In the genomic region with DNA sequence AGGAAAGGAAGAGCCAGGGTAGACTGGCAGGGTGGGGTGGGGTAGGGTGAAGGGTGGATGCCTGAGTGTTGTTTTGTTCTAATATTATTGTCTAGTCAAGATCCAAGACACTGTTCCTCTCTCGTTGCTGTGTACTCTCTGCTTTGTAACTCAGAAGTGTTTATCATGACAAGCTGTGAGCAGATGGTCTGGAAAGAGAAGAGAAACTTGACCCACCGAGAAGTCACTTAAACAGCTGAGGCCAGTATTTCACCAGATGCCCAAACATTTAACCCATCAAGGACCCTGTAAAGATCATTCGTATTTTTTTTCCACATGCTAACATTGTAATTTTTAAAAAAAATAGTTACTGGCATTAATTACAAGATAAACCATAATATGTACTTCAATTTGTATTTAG, we compare ENCODE assay signal across 25 mouse cellular contexts.
DNase-seq lines count a peak whose midpoint lies in the region; ATAC-seq and TF ChIP-seq lines count a peak whose summit lies in the region.
"Had no signal": no experiment of that assay in that cellular context is flagged by ENCODE, and none has a peak within 500 bp of the region (broad histone marks: within the 10 kb centered on the region; RNA-seq: fewer than 3 reads in every experiment).

No protein-coding gene starts in this region.

- peak; percentile 29 for DNase-seq in gastrocnemius, adult 18-20 months (ENCODE audit: low spot score)
- DNase-seq in gastrocnemius, postnatal 10 days, result no peak
- no peak for DNase-seq in kidney, adult 8-10 months
- no peak for DNase-seq in CH12.LX (ENCODE audit: extremely low read depth)
- DNase-seq in left cerebral cortex, adult 2 months (ENCODE audit: extremely low spot score in 1 of 2, low spot score in 2 of 2), result no peak
- DNase-seq: adrenal gland, postnatal 14 days; cerebellum, adult 8-10 months; gastrocnemius, postnatal 14 days; heart, adult 18-20 months; heart, postnatal 10 days; kidney, adult 9 months; left cerebral cortex, postnatal 4 days; right cerebral cortex, postnatal 14 days; spleen, adult 18-20 months; thymus, postnatal 14 days had no signal

- no peak overlapping the region for H3K9ac ChIP-seq in kidney, embryonic 16.5 days (replicated peaks; ENCODE audit: low read length)
- peak overlapping the region; percentile 54 for H3K9ac ChIP-seq in CH12.LX (ENCODE audit: insufficient read depth, low read depth)
- H3K9ac ChIP-seq: embryonic facial prominence, embryonic 15.5 days; heart, embryonic 12.5 days; intestine, embryonic 15.5 days had no signal

- dilution Hi-C loops in CH12.LX (cut with MboI; ENCODE audit: extremely low pct_ligation_motif_present, extremely low pct_unique_long_range_greater_than_20kb, low sequenced_read_pairs), result no loop called here

- H3K27me3 ChIP-seq in kidney, embryonic 16.5 days (ENCODE audit: insufficient read depth, low read length), result no peaks in the 10 kb centered on the region
- H3K27me3 ChIP-seq in CH12.LX (replicated peaks) (no peaks in the 10 kb centered on the region), myocyte (ENCODE audit: control insufficient read depth, insufficient read depth, insufficient read length) (no peaks in the 10 kb centered on the region)
- H3K27me3 ChIP-seq: embryonic facial prominence, embryonic 15.5 days; heart, embryonic 12.5 days; intestine, embryonic 15.5 days had no signal

- TF ChIP-seq CTCF in CH12.LX (conservative IDR thresholded peaks at IDR 0.05 in 1 of 2, IDR thresholded peaks at IDR 0.05 in 1 of 2; ENCODE audit: low read depth in 2 of 2, low read length in 2 of 2), result no peak
- no peak for TF ChIP-seq CTCF in left cerebral cortex, adult 2 months (IDR thresholded peaks at IDR 0.05)

- TF ChIP-seq EP300 in CH12.LX (IDR thresholded peaks at IDR 0.05; ENCODE audit: low read length), result peak; percentile 33; the same call in 1 of the 2 replicates

- no peak overlapping the region for H3ac ChIP-seq in myocyte (ENCODE audit: control insufficient read depth, insufficient read length)

- TF ChIP-seq RAD21 in CH12.LX (IDR thresholded peaks at IDR 0.05; ENCODE audit: low read depth, low read length), result no peak

- no peaks in the 10 kb centered on the region for H3K36me3 ChIP-seq in kidney, embryonic 16.5 days (ENCODE audit: insufficient read depth, low read length)
- H3K36me3 ChIP-seq in CH12.LX (replicated peaks in 1 of 2; ENCODE audit: control insufficient read depth in 1 of 2, insufficient read depth in 1 of 2, low read length in 1 of 2) (no peaks in the 10 kb centered on the region), myocyte (ENCODE audit: control insufficient read depth, insufficient read depth) (no peaks in the 10 kb centered on the region)
- H3K36me3 ChIP-seq: embryonic facial prominence, embryonic 15.5 days; heart, embryonic 12.5 days; hindbrain, embryonic 10.5 days; intestine, embryonic 15.5 days; midbrain, embryonic 10.5 days had no signal

- in situ Hi-C loops in CH12.LX (cut with MboI; ENCODE audit: low pct_ligation_motif_present, low pct_unique_long_range_greater_than_20kb, low sequenced_read_pairs), result no loop called here

- no peaks in the 10 kb centered on the region for H3K9me3 ChIP-seq in kidney, embryonic 16.5 days (ENCODE audit: low read length)
- H3K9me3 ChIP-seq in CH12.LX (replicated peaks; ENCODE audit: low read length), result no peaks in the 10 kb centered on the region
- H3K9me3 ChIP-seq: embryonic facial prominence, embryonic 15.5 days; heart, embryonic 12.5 days; hindbrain, embryonic 10.5 days; intestine, embryonic 15.5 days; midbrain, embryonic 10.5 days had no signal

- no peak overlapping the region for H3K27ac ChIP-seq in kidney, embryonic 16.5 days (ENCODE audit: low read length)
- peak overlapping the region; percentile 36; the same call in 1 of the 2 replicates for H3K27ac ChIP-seq in CH12.LX (ENCODE audit: insufficient read depth, low read depth)
- no peak overlapping the region for H3K27ac ChIP-seq in left cerebral cortex, adult 2 months
- H3K27ac ChIP-seq: embryonic facial prominence, embryonic 15.5 days; hindbrain, embryonic 10.5 days; intestine, embryonic 15.5 days; macrophage; midbrain, embryonic 10.5 days had no signal

- TF ChIP-seq POLR2A in CH12.LX (IDR thresholded peaks at IDR 0.05; ENCODE audit: low read depth, low read length), result no peak
- no peak for TF ChIP-seq POLR2A in myocyte (IDR thresholded peaks at IDR 0.05; ENCODE audit: insufficient read length, low read depth)

- H3K4me2 ChIP-seq in kidney, embryonic 16.5 days (replicated peaks; ENCODE audit: low read depth, low read length), result no peak overlapping the region
- H3K4me2 ChIP-seq in CH12.LX (ENCODE audit: insufficient read depth, low read depth, poor library complexity, severe bottlenecking) (peak overlapping the region; percentile 54), myocyte (ENCODE audit: low read depth) (peak overlapping the region; percentile 44)
- H3K4me2 ChIP-seq: embryonic facial prominence, embryonic 15.5 days; heart, embryonic 12.5 days; intestine, embryonic 15.5 days had no signal

- no peaks in the 10 kb centered on the region for H3K4me1 ChIP-seq in kidney, embryonic 16.5 days (ENCODE audit: insufficient read depth, low read length)
- peaks cover 10 to 14% of the 10 kb centered on the region in 2 experiments for H3K4me1 ChIP-seq in CH12.LX (ENCODE audit: control insufficient read depth in 1 of 2, insufficient read depth in 2 of 2)
- H3K4me1 ChIP-seq: embryonic facial prominence, embryonic 15.5 days; heart, embryonic 12.5 days; hindbrain, embryonic 10.5 days; intestine, embryonic 15.5 days; midbrain, embryonic 10.5 days had no signal

- intact Hi-C loops in left cerebral cortex, adult 2 months (cut with DNase I), result no loop called here

- 23% methylated on average over 3 of the region's 3 CpGs for WGBS in kidney, embryonic 16.5 days

- ATAC-seq in kidney, embryonic 16.5 days (ENCODE audit: low FRiP score, low TSS enrichment), result peak; percentile 46; the same call in 1 of the 2 replicates
- ATAC-seq: forebrain, embryonic 14.5 days; intestine, embryonic 15.5 days; lung, postnatal 0 days had no signal

- no peaks in the 10 kb centered on the region for H3K79me2 ChIP-seq in CH12.LX (replicated peaks; ENCODE audit: control insufficient read depth, extremely low read depth, insufficient read depth, poor library complexity, severe bottlenecking)
- no peaks in the 10 kb centered on the region for H3K79me2 ChIP-seq in myocyte (ENCODE audit: control insufficient read depth, insufficient read depth)

- H3K4me3 ChIP-seq in kidney, embryonic 16.5 days (ENCODE audit: low read length), result no peak overlapping the region
- H3K4me3 ChIP-seq in CH12.LX (replicated peaks in 1 of 3; ENCODE audit: low read depth in 2 of 3, low read length in 2 of 3, poor library complexity in 1 of 3) (no peak overlapping the region), myocyte (no peak overlapping the region)
- no peak overlapping the region for H3K4me3 ChIP-seq in left cerebral cortex, adult 2 months
- H3K4me3 ChIP-seq: embryonic facial prominence, embryonic 15.5 days; heart, embryonic 12.5 days; hindbrain, embryonic 10.5 days; intestine, embryonic 15.5 days; midbrain, embryonic 10.5 days had no signal

TF ChIP-seq in CH12.LX, 34 proteins besides CTCF, POLR2A, EP300 and RAD21:
- TF ChIP-seq NRF1 (IDR thresholded peaks at IDR 0.05; ENCODE audit: low read depth, low read length) (no peak), ETS1 (conservative IDR thresholded peaks at IDR 0.05; ENCODE audit: low read depth, low read length) (no peak), JUND (conservative IDR thresholded peaks at IDR 0.05; ENCODE audit: low read depth, low read length) (no peak), TCF12 (IDR thresholded peaks at IDR 0.05; ENCODE audit: low read depth, low read length) (0 out of 2 replicates have a peak, but pooled peaks have one; percentile 33)

TF ChIP-seq in myocyte, 11 proteins besides CTCF, POLR2A, EP300 and RAD21:
- TF ChIP-seq TCF12 (IDR thresholded peaks at IDR 0.05; ENCODE audit: insufficient read depth, poor library complexity, severe bottlenecking), result no peak
- no peak for TF ChIP-seq USF1 (IDR thresholded peaks at IDR 0.05; ENCODE audit: low read depth)
- TF ChIP-seq MYOG (IDR thresholded peaks at IDR 0.05; ENCODE audit: control insufficient read depth in 1 of 3, insufficient read depth in 1 of 3, insufficient read length in 2 of 3, low read depth in 2 of 3), result peak in 1 of 3 experiments; percentile 68
- TF ChIP-seq REST (IDR thresholded peaks at IDR 0.05; ENCODE audit: insufficient read depth, insufficient read length), result no peak
- TF ChIP-seq CEBPB (IDR thresholded peaks at IDR 0.05; ENCODE audit: insufficient read depth, poor library complexity, severe bottlenecking), result no peak
- TF ChIP-seq POLR2AphosphoS2 (IDR thresholded peaks at IDR 0.05; ENCODE audit: insufficient read length, low read depth), result no peak
- TF ChIP-seq TCF3 (IDR thresholded peaks at IDR 0.05; ENCODE audit: insufficient read length, low read depth), result no peak
- no peak for TF ChIP-seq E2F4 (IDR thresholded peaks at IDR 0.05; ENCODE audit: insufficient read depth)
- peak; percentile 42 to 68 (median 67) for TF ChIP-seq MYOD1 (IDR thresholded peaks at IDR 0.05; ENCODE audit: control insufficient read depth in 1 of 3, insufficient read length in 2 of 3, low read depth in 2 of 3)
